Mouse (Mus musculus): ENCODE measurements around the gene Itsn1.

- no peak for TF ChIP-seq CTCF (IDR thresholded peaks at IDR 0.05; ENCODE audit: low read depth)
- TF ChIP-seq EP300 (optimal IDR thresholded peaks at IDR 0.05) = no peak
Measured at GRCm38 (mm10) chr16:91734771-91735170, 5.7 kb downstream of the Itsn1 start.
